Mouse (Mus musculus) cerebellum, adult 2 months (tissue): ENCODE results near the gene March9.

Experiments used
- CTCF ChIP-seq: fragments of 200-500 bp; IDR thresholded peaks from 2 replicates; pipeline ENCODE4 v1.5.1; 2011; ENCODE audit warnings: low read depth, mild to moderate bottlenecking, control low read depth, low read length, moderate library complexity, borderline replicate concordance; ENCODE audit not compliant: insufficient read depth
- POLR2A ChIP-seq: fragments of 200-500 bp; IDR thresholded peaks from 2 replicates; pipeline ENCODE4 v1.6.1; 2011; ENCODE audit warnings: low read length, control low read depth, borderline replicate concordance; ENCODE audit not compliant: insufficient read depth

DNA sequence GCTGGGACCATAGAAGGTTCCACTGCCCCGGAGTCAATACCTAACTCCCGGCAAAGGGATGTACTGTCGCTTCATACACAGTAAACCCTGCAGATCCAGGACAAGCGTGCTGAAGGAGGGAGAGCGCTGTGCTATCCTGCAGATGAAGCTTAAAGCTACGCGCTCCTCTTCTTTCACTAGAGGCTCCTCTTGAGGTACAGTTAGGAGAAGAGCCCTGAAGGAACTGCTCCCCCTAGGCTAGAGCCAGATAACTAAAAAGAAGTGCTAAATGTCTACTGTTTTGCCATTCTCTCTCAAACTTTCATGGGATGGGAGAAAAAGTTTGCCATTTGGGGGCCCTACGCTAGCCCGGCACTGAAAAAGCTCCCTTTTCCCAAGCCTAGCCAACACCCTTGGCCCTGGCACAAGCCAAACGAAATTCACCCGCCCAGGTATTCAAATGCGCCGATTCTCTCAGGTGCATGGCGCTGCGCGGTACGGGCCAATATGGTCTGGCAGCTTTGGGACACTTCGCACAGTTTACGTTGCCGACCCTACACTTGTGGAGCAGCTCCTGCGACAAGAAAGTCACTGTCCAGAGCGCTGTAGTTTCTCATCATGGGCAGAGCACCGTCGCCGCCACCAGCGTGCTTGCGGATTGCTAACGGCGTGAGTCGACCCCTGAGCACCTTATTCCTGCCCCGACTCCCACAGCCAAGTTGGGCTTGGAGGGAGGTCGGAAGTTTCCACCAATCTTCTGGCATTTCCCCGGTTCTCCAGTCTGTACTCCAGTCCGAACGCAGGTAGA lies 11.2 kb downstream of the March9 start:
- TF ChIP-seq POLR2A, result no peak
- no peak for TF ChIP-seq CTCF
